Mouse (Mus musculus): ENCODE data around the gene Tmem52.
"Not testable (repeated sequence)": the region's sequence is repeated elsewhere in the genome, so short reads cannot be mapped to it uniquely, and the experiment has no call there.

The Tmem52 gene

GRCm38 (mm10) chr4:155468952-155469351 is at the start of gene Tmem52:
Gene Tmem52, plus strand, starts transcription at chr4:155469114.
- no peak for DNase-seq (ENCODE audit: low read depth, low spot score)

GRCm38 (mm10) chr4:155420137-155420536 is 48.8 kb upstream of the Tmem52 start:
- DNase-seq (ENCODE audit: low read depth, low spot score), result no peak

- not testable (repeated sequence) for DNase-seq (ENCODE audit: low read depth, low spot score)
Measured at GRCm38 (mm10) chr4:155421412-155422370, 47.2 kb upstream of the Tmem52 start.

- DNase-seq (ENCODE audit: low read depth, low spot score), result no peak
Measured at GRCm38 (mm10) chr4:155423988-155424387, 44.9 kb upstream of the Tmem52 start.

- DNase-seq (ENCODE audit: low read depth, low spot score), result no peak
Measured at GRCm38 (mm10) chr4:155426272-155426671, 42.6 kb upstream of the Tmem52 start.

- DNase-seq (ENCODE audit: low read depth, low spot score), result no peak
Measured at GRCm38 (mm10) chr4:155428442-155428841, 40.5 kb upstream of the Tmem52 start.

GRCm38 (mm10) chr4:155429202-155429601 is 39.7 kb upstream of the Tmem52 start:
- DNase-seq (ENCODE audit: low read depth, low spot score), result no peak

- DNase-seq (ENCODE audit: low read depth, low spot score), result no peak
Measured at GRCm38 (mm10) chr4:155432358-155432757, 36.6 kb upstream of the Tmem52 start.

GRCm38 (mm10) chr4:155433993-155434392 is 34.9 kb upstream of the Tmem52 start:
- DNase-seq (ENCODE audit: low read depth, low spot score), result no peak

GRCm38 (mm10) chr4:155442808-155443207 is 26.1 kb upstream of the Tmem52 start:
- no peak for DNase-seq (ENCODE audit: low read depth, low spot score)

- no peak for DNase-seq (ENCODE audit: low read depth, low spot score)
Measured at GRCm38 (mm10) chr4:155451597-155451996, 17.3 kb upstream of the Tmem52 start.

GRCm38 (mm10) chr4:155458575-155458974 is 10.3 kb upstream of the Tmem52 start:
- DNase-seq (ENCODE audit: low read depth, low spot score), result no peak

- no peak for DNase-seq (ENCODE audit: low read depth, low spot score)
Measured at GRCm38 (mm10) chr4:155463050-155463449, 5.9 kb upstream of the Tmem52 start.

- no peak for DNase-seq (ENCODE audit: low read depth, low spot score)
Measured at GRCm38 (mm10) chr4:155463611-155464010, 5.3 kb upstream of the Tmem52 start.

GRCm38 (mm10) chr4:155464061-155464460 is 4.9 kb upstream of the Tmem52 start:
- no peak for DNase-seq (ENCODE audit: low read depth, low spot score)

- no peak for DNase-seq (ENCODE audit: low read depth, low spot score)
Measured at GRCm38 (mm10) chr4:155465607-155466006, 3.3 kb upstream of the Tmem52 start.

GRCm38 (mm10) chr4:155466080-155466479 is 2.8 kb upstream of the Tmem52 start:
- no peak for DNase-seq (ENCODE audit: low read depth, low spot score)

GRCm38 (mm10) chr4:155467237-155468010 is 1.5 kb upstream of the Tmem52 start:
- DNase-seq (ENCODE audit: low read depth, low spot score), result no peak

- no peak for DNase-seq (ENCODE audit: low read depth, low spot score)
Measured at GRCm38 (mm10) chr4:155469590-155470262, 812 bp downstream of the Tmem52 start.

GRCm38 (mm10) chr4:155470263-155470953 is 1.5 kb downstream of the Tmem52 start:
- DNase-seq (ENCODE audit: low read depth, low spot score), result no peak

- no peak for DNase-seq (ENCODE audit: low read depth, low spot score)
Measured at GRCm38 (mm10) chr4:155470997-155471396, 2.1 kb downstream of the Tmem52 start.

Measured in retina, adult 2 months (tissue).